Mouse (Mus musculus): ENCODE measurements around the gene Usp2.

DNA sequence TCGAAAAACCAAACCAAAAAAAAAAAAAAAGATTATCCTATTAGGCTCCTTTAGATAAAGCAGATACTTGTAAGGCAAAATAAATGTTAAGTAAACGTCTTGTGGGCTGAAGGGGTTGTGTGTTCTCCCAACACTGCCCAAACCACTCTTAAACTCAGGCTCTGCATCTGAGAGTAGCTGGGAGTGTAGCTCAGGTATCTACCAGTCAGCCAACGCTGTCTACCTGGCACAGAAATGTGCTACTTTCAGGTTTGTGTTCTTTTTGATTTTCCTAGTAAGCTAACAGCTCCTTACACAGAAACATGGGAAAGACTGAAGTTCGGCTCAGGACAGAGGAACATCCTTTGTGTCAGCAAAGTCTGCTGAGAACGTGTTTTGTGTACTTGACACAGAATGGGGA is 65.4 kb downstream of the Usp2 start:
- TF ChIP-seq POLR2A (IDR thresholded peaks at IDR 0.05; ENCODE audit: control insufficient read depth, low read depth, low read length) (no peak), CTCF (IDR thresholded peaks at IDR 0.05; ENCODE audit: control insufficient read depth, insufficient read depth, insufficient replicate concordance, low read depth, low read length) (no peak)
